Mouse (Mus musculus) G1E-ER4 (cell line): Measurements from ENCODE around the gene Oaz1. TPM values are rescaled to one million over a fixed set of nuclear protein-coding genes. Genes with fewer than 3 reads are reported as not detected.

ENCODE experiments used
- GATA1 ChIP-seq: IDR thresholded peaks from one replicate; pipeline ENCODE4 v1.8.0; 2012; ENCODE audit warnings: low read length, inconsistent platforms
- polyA plus RNA-seq: library from polyadenylated mRNA; stranded (reverse); fragments of >175 nt; gene quantifications from 2 replicates; pipeline ENCODE4 v1.2.3, GENCODE M21; 2012

Oaz1 gene
- polyA plus RNA-seq, 1 experiment = 1,884 TPM

DNA sequence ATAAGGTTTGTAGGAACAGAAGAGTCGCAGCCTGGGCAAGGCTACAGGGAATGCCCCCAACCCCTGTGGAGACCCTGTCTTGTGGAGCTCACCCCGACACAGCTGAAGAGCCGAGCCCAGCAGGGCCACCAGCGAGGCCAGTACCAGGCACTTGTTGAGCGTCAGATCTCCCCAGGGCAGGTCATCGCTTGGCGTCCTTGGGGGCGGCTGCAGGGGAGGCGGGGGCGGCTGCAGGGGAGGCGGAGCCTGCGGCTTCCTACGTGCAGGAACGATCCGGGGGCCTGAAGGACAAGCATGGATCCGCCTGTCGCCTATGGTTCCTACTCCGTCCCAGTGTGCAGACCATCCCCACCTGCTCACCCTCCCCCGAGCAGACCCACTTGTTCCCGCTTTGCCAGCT lies 16.4 kb upstream of the Oaz1 start:
- no peak for TF ChIP-seq GATA1

GRCm38 (mm10) chr10:80812391-80813041 lies 13.9 kb upstream of the Oaz1 start:
- no peak for TF ChIP-seq GATA1

GRCm38 (mm10) chr10:80813366-80813765 lies 13.1 kb upstream of the Oaz1 start, which contains the start of gene Jsrp1:
Jsrp1 (minus strand) TSS chr10:80813498.
- no peak for TF ChIP-seq GATA1

DNA sequence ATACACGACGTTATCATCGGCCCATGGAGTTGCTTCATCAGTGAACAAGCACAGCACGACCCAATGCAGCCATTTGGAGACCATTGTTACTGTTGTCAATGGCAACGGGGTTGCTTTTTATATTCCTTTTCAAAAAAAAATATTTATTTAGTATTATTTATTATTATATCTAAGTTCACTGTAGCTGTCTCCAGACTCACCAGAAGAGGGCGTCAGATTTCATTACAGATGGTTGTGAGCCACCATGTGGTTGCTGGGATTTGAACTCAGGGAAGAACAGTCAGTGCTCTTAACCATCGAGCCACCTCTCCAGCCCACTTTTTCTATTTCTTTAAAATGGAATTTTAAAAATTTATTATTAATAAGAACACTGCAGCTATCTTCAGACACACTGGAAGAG lies 11.7 kb upstream of the Oaz1 start:
- TF ChIP-seq GATA1 = no peak

- TF ChIP-seq GATA1 = no peak
Measured at GRCm38 (mm10) chr10:80817164-80817563, 9.3 kb upstream of the Oaz1 start.

DNA sequence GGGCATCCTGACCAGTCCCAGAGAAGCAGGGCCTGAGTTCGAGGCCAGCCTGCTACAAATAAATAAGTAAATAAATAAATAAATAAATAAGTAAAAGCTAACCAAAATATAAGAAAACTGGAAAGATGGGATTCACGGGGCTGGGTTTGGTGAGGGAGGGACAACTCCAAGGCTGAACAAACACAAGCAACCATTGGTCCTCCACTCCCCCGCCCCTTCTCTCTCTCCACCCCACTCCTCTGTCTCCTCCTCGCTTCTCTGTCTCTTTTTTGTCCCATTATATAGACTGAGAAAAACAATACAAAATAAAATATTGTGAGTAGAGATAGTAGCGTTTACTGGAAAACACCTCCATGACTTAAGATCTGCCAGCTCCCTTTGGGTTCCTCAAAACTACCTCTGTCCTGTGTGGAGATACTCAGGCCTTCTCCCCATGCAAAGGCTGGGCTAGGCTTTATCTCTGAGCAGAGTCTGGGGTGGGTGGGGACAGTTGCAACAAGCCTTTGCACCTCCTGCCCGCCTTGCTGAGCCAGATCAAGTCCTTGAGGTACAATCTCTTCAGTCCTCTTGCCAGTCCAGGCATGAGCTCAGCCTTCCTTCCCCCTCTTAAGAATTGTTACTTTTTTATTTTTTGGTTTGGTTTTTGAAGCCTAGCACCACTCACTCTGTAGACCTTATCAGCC lies 7.7 kb upstream of the Oaz1 start:
- TF ChIP-seq GATA1 = no peak

DNA sequence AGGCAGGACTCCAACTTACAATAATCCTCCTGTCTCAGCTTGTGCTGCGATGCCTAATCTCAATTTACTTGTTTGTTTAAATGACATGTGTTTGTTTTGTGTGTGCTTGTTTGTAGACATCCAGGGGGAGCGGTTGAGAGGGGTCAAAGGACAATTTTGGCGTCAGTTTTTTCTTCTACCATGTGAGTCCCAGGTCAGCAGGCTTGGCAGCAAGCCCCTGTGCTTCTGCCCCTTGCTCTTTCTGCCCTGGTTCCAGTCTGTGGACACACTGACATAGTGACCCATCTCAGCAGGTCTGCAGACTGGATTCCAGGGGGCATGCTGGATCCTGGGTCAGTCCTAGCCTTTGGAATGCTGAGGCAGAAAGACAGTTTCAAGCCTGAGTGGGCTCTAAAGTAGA lies 7.0 kb upstream of the Oaz1 start:
- no peak for TF ChIP-seq GATA1

DNA sequence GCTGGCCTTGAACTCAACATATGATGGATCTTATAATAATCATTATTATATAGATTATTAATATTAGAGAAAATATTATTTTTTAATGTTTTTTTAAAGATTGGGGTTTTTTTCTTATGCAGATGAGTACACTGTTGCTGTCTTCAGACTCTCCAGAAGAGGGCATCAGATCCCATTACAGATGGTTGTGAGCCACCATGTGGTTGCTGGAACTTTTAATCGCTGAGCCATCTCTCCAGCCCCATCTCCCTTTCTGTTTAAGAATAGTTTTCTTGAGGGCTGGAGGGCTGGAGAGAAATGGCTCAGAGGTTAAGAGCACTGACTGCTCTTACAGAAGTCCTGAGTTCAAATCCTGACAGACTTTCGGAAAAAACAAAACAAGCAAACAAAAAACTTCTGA lies 4.5 kb upstream of the Oaz1 start:
- no peak for TF ChIP-seq GATA1

DNA sequence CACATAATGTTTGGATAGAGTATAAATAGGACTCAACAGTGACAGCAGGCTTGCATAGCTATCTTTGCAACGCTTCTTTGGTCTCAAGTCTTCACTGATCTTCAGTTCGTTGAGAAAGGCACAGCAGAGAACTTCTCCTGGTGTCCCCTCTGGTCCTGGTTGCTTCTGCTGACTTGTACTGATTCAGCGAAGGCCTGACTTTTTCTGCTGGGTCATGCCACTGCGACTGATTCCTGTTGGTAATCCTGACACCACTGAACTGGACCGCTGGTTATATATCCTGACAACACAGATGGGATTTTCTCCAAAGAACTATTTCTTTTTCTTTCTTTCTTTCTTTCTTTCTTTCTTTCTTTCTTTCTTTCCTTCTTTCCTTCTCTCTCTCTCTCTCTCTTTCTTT lies 3.9 kb upstream of the Oaz1 start:
- no peak for TF ChIP-seq GATA1

DNA sequence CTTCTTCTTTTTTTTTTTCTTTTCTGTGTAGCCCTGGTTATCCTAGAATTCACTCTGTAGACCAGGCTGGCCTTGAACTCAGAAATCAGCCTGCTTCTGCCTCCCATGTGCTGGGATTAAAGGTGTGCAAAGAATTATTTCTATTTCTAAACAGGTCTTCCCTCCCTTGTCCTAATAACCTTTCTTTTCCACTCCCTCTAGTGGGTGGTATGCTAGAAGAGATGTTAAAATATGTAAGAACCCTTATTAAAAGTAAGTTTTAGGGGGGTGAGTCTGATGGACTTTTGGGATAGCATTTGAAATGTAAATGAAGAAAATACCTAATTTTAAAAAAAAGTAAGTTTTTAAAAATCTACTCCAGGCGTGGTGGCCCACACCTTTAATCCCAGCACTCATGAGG lies 3.1 kb upstream of the Oaz1 start:
- TF ChIP-seq GATA1 = no peak

DNA sequence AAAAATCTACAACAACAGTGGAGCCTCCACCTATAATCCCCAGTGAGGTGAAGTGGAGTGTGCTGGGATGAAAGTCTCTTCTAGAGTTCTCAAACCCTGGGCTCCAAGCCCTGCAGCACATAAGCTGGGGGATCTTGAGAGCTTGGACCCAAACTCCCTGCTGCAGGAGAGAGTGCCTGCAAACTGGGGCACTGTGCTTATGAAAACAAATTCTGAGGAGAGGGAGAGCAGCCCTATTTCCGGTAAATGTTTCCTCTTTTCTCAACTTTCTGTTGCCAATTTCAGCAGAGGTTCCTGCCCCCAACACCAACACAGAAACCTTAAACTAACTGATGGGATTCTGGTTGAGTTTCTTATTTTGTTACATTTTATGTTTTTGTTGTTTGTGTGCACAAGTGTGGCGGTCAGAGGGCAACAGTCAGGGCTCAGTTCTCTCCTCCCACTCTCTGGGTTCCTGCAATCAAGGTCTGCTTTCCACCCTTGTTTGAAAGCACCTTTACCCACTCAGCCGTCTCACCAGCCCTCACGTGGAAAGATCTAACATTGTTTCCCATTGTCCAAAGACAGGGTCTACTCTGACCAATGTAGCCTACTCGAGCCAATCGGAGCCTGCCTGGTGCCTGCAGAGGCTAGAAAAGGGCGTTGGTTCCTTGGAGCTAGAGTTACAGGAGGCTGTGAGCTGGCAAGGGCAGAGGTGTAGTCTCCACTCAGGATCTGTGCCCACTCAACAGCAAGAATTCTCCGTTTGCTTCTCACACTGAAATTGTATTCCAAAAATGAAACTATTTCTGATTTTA lies 2.4 kb upstream of the Oaz1 start:
- no peak for TF ChIP-seq GATA1

GRCm38 (mm10) chr10:80824827-80825226 lies 1.6 kb upstream of the Oaz1 start:
- no peak for TF ChIP-seq GATA1

DNA sequence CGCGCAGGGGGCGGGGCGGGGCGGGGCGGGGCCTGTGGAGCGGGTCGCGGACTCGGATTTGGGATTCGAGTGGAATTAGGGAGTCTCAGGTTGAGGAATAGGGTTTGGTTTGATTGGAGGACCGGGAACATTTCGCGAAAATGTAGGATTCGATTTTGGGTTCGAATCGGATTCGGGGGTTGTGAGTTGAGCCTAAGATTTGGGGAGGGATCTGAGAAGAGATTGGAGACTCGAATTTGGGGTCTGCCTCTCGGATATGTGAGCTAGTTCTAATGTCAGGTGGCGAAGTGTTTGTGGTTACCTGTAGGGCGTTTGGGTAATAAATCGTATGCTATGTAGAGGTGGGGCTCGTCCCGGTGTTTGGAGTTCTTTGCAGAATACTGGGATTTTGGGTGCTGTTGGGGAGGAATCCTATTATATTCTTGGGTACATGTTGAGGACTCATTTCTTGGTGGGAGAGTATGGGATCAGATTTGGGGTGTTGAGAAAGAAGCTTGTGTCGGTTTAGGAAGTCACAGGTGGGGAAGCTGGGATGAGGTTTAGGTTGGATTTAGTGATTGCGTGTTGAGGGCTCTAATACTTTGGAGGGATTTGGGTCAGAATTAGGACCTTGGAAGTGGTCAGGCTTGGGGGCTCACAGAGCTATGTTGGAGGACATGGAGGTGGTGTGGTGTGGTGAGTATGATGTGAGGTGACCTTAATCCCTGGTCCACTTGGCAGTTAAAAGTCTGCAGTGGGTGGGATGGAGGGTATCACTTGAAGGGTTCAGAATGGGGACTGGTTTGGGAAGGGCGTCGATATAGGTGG lies 810 bp downstream of the Oaz1 start:
- no peak for TF ChIP-seq GATA1

DNA sequence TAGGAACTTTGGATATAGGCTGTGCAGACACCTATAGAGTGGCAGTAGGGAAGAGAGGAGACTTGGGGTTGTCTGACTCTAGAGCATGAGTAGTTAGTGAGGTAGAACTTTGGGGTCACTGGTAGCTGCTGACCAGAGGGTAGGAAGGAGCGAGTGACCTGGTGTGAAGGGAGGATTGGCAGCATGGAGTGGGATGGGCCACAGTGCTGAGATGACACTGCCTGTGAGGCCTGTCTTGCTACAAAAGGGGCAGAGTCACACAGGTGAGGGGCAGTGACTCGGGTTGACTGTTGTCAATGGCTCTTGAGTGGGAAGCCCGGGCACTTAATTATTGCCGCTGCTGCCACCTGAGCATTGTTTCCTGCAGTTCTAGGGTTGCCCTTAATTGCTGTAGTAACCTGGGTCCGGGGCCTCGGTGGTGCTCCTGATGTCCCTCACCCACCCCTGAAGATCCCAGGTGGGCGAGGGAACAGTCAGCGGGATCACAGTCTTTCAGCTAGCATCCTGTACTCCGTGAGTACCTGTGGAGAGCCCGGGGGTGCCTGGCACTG lies 1.5 kb downstream of the Oaz1 start:
- TF ChIP-seq GATA1 = no peak

- no peak for TF ChIP-seq GATA1
Measured at GRCm38 (mm10) chr10:80829359-80830278, 3.2 kb downstream of the Oaz1 start.
